Mouse (Mus musculus): Measurements from ENCODE around the gene Gmps. TPM values are rescaled to one million over a fixed set of nuclear protein-coding genes. Genes with fewer than 3 reads are reported as not detected.

Gmps gene
- total RNA-seq, 4 experiments from 2014 or later, result 42.0 to 52.1 (median 46.1) TPM

Other genes with a start within 250 kb of the Gmps start
- gene Plch1, start 76.6 kb upstream of the Gmps start, total RNA-seq (2022), result 1 to 10 TPM; 4.5 to 6.7 (median 6.5) TPM
- gene E130311K13Rik, start 46.6 kb upstream of the Gmps start, total RNA-seq (2022), result 10 to 100 TPM; 12.1 to 15.5 (median 13.4) TPM
- 10 to 100 TPM; 25.2 to 27.9 (median 26.1) TPM for gene Slc33a1, start 11.3 kb upstream of the Gmps start, total RNA-seq (2022)
- 1 to 10 TPM in 1 of 4 experiments, under 1 TPM in 3; 0.48 to 1.0 (median 0.73) TPM for gene Vmn2r1, start 105.4 kb downstream of the Gmps start, total RNA-seq (2022)
- not detected for gene Vmn2r2, start 165.8 kb downstream of the Gmps start, total RNA-seq (2022)

Data from left cerebral cortex, adult 8-10 months (tissue).